Mouse (Mus musculus): ENCODE data around the gene H2afz. TPM values are rescaled to one million over a fixed set of nuclear protein-coding genes. Genes with fewer than 3 reads are reported as not detected.

H2afz gene
- polyA plus RNA-seq (2015; fragmentation: Nextera tagmentation; extraction: Ambion mirVana), result 1,483 and 1,616 TPM in 2 replicates

DNA sequence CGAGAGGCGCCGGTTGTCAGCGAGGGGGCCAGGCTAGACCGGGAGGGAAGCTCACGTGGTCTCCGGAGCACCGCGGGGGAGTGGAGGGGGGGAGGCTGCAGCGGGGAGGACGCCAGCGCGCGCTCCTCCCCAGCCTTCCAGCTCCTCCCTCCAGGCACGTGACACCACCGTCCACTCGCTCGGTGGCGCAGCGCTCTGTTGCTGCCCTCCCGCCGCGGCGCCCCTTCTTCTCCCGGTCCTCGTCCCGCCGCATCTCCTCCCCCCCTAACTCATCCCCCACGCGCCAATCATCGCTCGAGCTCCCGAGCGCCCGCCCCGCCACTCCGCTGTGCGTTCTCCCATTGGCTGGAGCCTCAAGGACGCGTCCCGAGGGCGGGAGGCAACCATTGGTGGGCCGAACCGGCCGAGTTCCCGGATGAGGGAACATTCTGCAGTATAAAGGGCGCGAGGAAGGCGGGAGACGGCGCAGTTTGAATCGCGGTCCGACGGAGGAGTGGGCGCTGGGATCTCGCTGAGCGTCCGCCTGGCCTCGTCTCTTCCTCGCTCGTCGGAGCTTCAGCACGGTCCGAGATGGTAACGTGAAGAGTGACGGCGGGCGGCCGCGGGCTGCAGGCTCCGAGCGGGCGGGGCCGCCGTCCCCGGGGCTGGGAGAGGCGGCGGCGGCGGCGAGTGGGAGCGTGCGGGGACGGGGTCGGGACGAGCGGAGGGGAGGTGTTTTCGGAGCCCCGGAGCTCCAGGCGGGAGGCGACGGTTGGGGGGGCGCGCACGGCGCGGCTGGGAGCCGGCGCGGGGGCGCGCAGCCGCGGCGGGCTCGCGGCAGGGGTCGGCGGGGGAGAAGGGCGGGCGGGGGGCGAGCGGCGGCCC is at the start of gene H2afz:
TSS of gene H2afz (plus strand) at position 364 of the 864 bp plus-strand sequence.
- WGBS, result under 1% methylated on average over 69 of the region's 115 CpGs
- peak; percentile 94 for ATAC-seq (ENCODE audit: insufficient read depth, low FRiP score, low read depth)

DNA sequence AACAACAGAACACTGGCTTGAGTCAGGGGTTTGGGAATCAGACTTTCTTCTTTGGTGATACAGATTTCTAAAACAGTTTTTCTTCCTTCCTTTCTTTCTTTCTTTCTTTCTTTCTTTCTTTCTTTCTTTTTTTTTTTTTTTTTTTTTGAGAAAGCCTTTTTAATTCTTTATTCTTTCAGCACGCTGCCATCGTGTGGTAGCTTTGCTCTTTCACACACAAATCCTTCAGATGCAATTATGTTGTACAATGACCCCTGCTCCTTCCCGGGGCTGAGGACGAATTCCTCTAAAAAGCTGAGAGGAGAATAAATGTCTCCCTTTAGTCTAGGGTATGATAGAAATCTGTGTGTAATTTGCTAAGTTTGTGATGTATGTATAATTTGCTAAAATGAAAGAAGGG is 45.6 kb upstream of the H2afz start:
- H3K27me3 ChIP-seq (replicated peaks), result no peaks in the 10 kb centered on the region
- WGBS, result 36% methylated on average over 4 of the region's 4 CpGs
- no peaks in the 10 kb centered on the region for H3K4me1 ChIP-seq

More for the DNA sequence above, at the start of gene H2afz:
- Histone ChIP-seq H3K36me3 (no peaks in the 10 kb centered on the region), H3K27ac (peak within 1 kb of the TSS; percentile 96), H3K4me3 (replicated peaks) (peak within 1 kb of the TSS; percentile 77), H3K4me2 (peak within 1 kb of the TSS; percentile 55), H3K4me1 (0 out of 2 replicates have a peak, but pooled peaks cover 10% of the 10 kb centered on the region), H3K9ac (peak within 1 kb of the TSS; percentile 90), H3K27me3 (replicated peaks) (no peaks in the 10 kb centered on the region), H3K9me3 (no peaks in the 10 kb centered on the region)

DNA sequence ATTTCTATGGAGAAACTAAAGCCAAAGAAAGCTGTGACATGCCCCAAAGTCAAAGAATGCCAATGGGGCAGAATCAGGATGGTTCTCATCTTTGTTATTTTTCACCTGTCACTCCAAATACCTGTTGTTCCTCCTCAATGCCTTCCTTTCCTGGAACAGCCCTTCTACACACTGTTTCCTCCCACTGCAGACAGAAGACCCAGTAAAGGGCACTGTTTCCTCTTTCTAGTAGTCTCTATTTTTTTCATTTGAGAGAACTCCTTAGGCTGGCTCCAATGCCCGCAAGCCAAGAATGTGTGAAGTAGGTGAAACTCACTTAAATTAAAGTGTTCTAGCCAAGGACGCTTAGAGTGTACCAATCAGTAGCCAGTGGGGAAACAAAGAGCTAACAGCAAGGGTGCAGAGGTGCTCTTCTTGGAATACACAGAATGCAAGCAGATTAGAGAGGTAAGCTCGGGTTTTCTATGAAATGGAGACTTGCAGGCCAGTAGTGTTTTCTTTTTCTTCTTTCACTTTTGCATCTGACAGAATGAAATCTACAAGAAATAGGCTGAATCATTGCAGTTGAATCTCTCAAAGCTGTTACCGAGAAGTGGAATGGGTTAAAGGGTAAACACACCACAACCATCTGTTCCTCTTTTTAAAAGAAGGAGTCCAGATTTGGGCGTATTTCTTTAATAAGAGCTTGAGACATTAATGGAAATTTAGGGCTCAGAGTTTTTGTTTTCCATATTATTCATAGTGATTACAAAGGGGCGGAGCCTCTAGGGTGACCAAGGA is 43.4 kb upstream of the H2afz start:
- Histone ChIP-seq H3K9ac (no peak overlapping the region), H3K27me3 (replicated peaks) (no peaks in the 10 kb centered on the region), H3K27ac (no peak overlapping the region), H3K4me2 (no peak overlapping the region), H3K9me3 (no peaks in the 10 kb centered on the region), H3K4me3 (replicated peaks) (no peak overlapping the region), H3K36me3 (no peaks in the 10 kb centered on the region), H3K4me1 (no peaks in the 10 kb centered on the region)
- 66% methylated on average over 6 of the region's 6 CpGs for whole genome bisulfite sequencing
- ATAC-seq (ENCODE audit: insufficient read depth, low FRiP score, low read depth), result no peak

More for the DNA sequence above, 45.6 kb upstream of the H2afz start:
- Histone ChIP-seq H3K4me2 (no peak overlapping the region), H3K9me3 (no peaks in the 10 kb centered on the region), H3K36me3 (no peaks in the 10 kb centered on the region), H3K9ac (no peak overlapping the region), H3K27ac (no peak overlapping the region), H3K4me3 (replicated peaks) (no peak overlapping the region)
- ATAC-seq (ENCODE audit: insufficient read depth, low FRiP score, low read depth), result no peak

DNA sequence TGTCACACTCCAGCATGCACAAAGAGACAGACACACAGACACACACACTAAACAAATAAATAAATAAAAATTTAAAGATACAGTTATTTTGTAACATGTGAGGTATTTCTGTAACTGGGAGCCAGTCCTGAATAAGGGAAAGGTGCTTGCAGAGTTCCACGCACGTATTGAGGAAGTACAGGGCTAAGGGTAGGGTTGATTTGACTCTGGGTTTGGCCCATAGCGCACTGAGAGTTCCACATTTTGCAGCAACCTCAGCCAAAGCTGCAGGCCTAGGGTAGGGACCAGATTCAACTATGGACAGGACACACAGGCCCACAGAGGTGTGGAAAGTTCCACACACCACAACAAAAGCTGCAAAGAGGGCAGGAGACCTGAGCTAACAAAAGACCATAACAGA is 41.0 kb upstream of the H2afz start:
- no peaks in the 10 kb centered on the region for H3K9me3 ChIP-seq
- H3K4me1 ChIP-seq, result no peaks in the 10 kb centered on the region
- no peak overlapping the region for H3K9ac ChIP-seq
- 91% methylated on average over 3 of the region's 3 CpGs for WGBS
- H3K4me2 ChIP-seq, result no peak overlapping the region
- no peaks in the 10 kb centered on the region for H3K36me3 ChIP-seq
- H3K27ac ChIP-seq, result no peak overlapping the region
- H3K27me3 ChIP-seq (replicated peaks), result no peaks in the 10 kb centered on the region
- no peak overlapping the region for H3K4me3 ChIP-seq (replicated peaks)
- ATAC-seq (ENCODE audit: insufficient read depth, low FRiP score, low read depth), result no peak

DNA sequence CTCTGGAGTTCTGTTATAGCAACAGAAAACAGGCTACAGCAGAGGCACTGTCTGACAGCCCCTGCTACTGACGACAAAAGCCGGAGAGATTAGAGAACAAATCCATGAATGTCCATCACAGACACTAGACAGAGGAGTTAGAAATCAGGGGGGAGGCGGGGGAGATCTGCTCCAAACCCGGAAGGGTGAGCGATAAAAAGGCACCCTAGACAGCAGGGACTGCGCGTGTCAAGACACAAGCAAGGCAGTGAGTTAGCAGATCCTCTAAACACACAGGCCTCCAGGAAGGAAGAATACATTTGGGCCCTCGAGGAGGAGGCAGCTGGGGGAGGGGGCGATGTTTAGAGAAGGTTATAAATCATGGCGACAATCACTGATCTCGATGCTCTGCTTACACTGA is 36.6 kb upstream of the H2afz start:
- no peak overlapping the region for H3K4me3 ChIP-seq (replicated peaks)
- WGBS, result 12% methylated on average over 11 of the region's 11 CpGs
- no peaks in the 10 kb centered on the region for H3K36me3 ChIP-seq
- H3K27ac ChIP-seq, result no peak overlapping the region; the same call in 1 of the 2 replicates
- no peak overlapping the region for H3K9ac ChIP-seq
- H3K9me3 ChIP-seq, result no peaks in the 10 kb centered on the region
- no peaks in the 10 kb centered on the region for H3K27me3 ChIP-seq (replicated peaks)
- 0 out of 2 replicates have a peak overlapping the region, but pooled peaks have one; percentile 23 for H3K4me2 ChIP-seq
- H3K4me1 ChIP-seq, result no peaks in the 10 kb centered on the region
- peak; percentile 18; the same call in 1 of the 2 replicates for ATAC-seq (ENCODE audit: insufficient read depth, low FRiP score, low read depth)

DNA sequence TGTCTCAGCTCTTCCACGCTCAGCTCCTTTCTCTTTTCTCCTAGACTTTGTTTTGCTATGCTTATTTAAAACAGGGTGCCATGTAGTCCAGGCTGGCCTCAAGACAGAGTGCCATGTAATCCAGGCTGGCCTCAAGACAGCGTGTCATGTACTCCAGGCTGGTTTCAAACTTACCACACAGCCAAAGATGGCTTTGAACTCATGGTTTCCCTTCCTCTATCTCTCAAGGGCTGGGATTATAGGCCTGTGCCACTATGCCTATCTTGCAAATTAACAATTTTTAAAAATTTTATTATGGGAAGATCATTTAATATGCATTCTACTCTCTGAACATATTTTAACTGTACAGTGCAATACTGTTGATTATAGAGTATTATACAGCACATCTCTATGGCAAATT is 33.1 kb upstream of the H2afz start:
- ATAC-seq (ENCODE audit: insufficient read depth, low FRiP score, low read depth), result no peak
- Histone ChIP-seq H3K4me3 (replicated peaks) (no peak overlapping the region), H3K27me3 (replicated peaks) (no peaks in the 10 kb centered on the region), H3K4me1 (no peaks in the 10 kb centered on the region), H3K9me3 (no peaks in the 10 kb centered on the region), H3K36me3 (no peaks in the 10 kb centered on the region), H3K4me2 (no peak overlapping the region), H3K27ac (no peak overlapping the region), H3K9ac (no peak overlapping the region)
- 93% methylated on average over 2 of the region's 2 CpGs for WGBS

DNA sequence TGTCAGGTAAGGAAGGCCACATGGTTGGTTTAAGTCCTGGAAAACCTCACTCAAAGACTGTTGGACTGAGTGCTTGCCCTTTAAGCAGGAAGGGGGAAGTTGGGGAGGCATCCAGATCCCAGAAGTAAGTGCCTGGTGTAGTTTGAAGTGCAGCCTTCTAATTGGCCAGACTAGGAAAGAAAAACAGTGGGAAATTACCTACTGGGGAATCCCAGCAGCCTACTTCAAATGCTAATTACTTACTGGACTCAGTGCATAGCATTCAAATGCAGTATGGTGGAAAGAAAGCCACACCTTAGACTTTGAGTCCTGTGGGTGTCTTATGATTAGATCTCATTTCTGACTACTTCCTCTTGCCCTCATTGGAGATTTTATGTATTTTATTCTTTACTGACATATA is 31.2 kb upstream of the H2afz start:
- no peak overlapping the region for H3K9ac ChIP-seq
- no peak overlapping the region for H3K4me3 ChIP-seq (replicated peaks)
- H3K9me3 ChIP-seq, result no peaks in the 10 kb centered on the region
- H3K36me3 ChIP-seq, result no peaks in the 10 kb centered on the region
- no peak for ATAC-seq (ENCODE audit: insufficient read depth, low FRiP score, low read depth)
- H3K27me3 ChIP-seq (replicated peaks), result no peaks in the 10 kb centered on the region
- H3K4me1 ChIP-seq, result no peaks in the 10 kb centered on the region
- H3K27ac ChIP-seq, result no peak overlapping the region
- H3K4me2 ChIP-seq, result no peak overlapping the region

DNA sequence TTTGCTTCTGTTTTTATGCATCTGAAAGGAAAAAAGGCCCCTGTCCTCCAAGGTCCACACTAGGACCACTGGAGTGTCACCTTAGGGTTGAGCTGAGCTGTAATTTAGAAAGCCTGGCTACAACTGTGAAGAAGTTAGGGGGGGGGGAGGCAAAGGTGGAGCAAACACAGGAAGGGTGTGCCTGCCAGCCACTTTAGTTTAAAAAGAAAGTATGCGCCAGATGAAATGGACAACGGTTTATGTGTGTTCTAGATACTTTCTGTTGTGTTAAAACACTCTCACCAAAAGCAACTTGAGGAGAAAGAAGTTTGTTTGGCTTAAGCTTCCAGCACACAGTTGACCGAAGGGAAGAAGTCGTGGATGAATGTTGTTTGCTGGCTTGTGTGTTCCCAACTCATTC is 30.6 kb upstream of the H2afz start:
- Histone ChIP-seq H3K27me3 (replicated peaks) (no peaks in the 10 kb centered on the region), H3K27ac (no peak overlapping the region), H3K4me2 (no peak overlapping the region), H3K9ac (no peak overlapping the region), H3K4me1 (no peaks in the 10 kb centered on the region), H3K36me3 (no peaks in the 10 kb centered on the region), H3K4me3 (replicated peaks) (no peak overlapping the region), H3K9me3 (no peaks in the 10 kb centered on the region)
- no peak for ATAC-seq (ENCODE audit: insufficient read depth, low FRiP score, low read depth)
- 70% methylated on average over 4 of the region's 4 CpGs for WGBS

DNA sequence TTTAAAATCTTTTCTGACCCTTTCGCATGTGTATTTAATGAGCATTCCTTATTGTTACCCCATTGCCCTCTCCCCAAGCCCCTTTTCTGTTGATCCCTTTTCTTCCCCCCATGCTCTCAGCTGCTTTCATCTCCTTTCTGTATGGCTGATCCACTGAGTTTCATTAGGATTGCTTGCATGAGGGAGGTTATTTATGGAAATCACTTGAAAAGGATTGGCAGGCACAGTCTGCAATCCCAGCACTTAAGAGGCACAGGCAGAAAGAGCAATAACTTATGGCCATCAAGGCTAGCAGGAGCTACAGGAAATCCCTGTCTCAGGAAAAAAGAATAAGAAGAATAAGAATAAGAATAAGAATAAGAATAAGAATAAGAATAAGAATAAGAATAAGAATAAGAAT is 27.7 kb upstream of the H2afz start:
- no peak overlapping the region for H3K9ac ChIP-seq
- no peaks in the 10 kb centered on the region for H3K27me3 ChIP-seq (replicated peaks)
- no peak overlapping the region for H3K4me2 ChIP-seq
- H3K27ac ChIP-seq, result no peak overlapping the region
- H3K36me3 ChIP-seq, result no peaks in the 10 kb centered on the region
- no peaks in the 10 kb centered on the region for H3K9me3 ChIP-seq
- H3K4me3 ChIP-seq (replicated peaks), result no peak overlapping the region
- 79% methylated on average over 1 of the region's 1 CpGs for WGBS
- ATAC-seq (ENCODE audit: insufficient read depth, low FRiP score, low read depth), result no peak
- H3K4me1 ChIP-seq, result no peaks in the 10 kb centered on the region

DNA sequence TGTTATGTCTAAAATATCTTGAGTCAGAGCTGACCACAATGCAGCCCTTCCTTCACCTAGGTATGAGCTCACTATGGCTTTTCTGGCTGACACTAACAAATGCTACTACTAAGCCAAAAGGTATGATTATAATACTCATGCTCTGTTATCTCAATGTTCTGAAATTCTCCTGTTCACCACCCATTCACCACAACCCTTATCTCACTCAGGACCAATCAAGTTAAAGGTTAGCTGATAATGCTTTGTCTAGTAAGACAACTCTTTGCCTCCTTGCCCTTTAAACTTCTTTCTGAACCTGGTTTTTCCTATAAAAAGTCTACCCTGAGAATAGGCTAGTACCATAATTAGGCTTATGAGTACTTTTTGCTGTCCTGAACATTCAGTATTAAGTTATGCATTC is 26.1 kb upstream of the H2afz start:
- H3K4me1 ChIP-seq, result no peaks in the 10 kb centered on the region
- no peak overlapping the region for H3K4me2 ChIP-seq
- no peaks in the 10 kb centered on the region for H3K9me3 ChIP-seq
- H3K9ac ChIP-seq, result no peak overlapping the region
- no peak for ATAC-seq (ENCODE audit: insufficient read depth, low FRiP score, low read depth)
- no peaks in the 10 kb centered on the region for H3K27me3 ChIP-seq (replicated peaks)
- H3K4me3 ChIP-seq (replicated peaks), result no peak overlapping the region
- no peaks in the 10 kb centered on the region for H3K36me3 ChIP-seq
- H3K27ac ChIP-seq, result no peak overlapping the region

DNA sequence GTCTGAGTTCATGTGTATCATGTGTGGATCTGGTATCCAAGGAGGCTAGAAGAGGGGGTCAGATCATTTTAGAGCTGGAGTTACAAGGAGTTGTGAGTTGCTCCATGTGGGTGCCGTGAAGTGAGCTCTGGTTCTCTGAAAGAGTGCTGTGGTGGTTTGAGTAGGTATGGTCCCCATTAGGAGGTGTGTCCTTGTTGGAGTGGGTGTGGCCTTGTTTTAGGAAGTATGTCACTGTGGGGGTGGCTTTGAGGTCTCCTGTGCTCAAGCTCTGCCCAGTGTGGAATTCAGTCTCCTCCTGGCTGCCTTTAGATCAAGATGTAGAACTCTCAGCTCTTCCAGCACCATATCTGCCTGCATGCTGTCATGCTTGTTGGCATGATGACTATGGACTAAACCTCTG is 21.3 kb upstream of the H2afz start:
- ATAC-seq (ENCODE audit: insufficient read depth, low FRiP score, low read depth), result no peak
- Histone ChIP-seq H3K4me3 (replicated peaks) (no peak overlapping the region), H3K4me1 (no peaks in the 10 kb centered on the region), H3K9me3 (no peaks in the 10 kb centered on the region), H3K4me2 (no peak overlapping the region), H3K9ac (no peak overlapping the region), H3K36me3 (no peaks in the 10 kb centered on the region), H3K27me3 (replicated peaks) (no peaks in the 10 kb centered on the region), H3K27ac (no peak overlapping the region)
- 81% methylated on average over 1 of the region's 1 CpGs for whole genome bisulfite sequencing

DNA sequence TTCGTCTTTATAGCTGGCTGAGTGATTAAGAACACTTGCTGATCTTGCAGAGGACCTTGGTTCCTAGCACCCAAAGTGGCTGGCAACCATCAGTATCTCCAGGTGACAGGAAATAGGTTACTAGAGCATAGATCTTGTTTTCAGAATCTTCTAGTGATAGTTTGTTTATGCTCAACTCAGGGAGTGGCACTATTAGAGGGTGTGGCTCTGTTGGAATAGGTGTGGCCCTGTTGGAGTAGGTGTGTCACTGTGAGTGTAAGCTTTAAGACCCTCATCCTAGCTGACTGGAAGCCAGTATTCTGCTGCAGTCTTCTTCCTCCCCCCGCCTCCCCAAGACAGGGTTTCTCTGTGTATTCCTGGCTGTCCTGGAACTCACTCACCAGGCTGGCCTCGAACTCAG is 20.0 kb upstream of the H2afz start:
- Histone ChIP-seq H3K27me3 (replicated peaks) (no peaks in the 10 kb centered on the region), H3K27ac (no peak overlapping the region), H3K36me3 (no peaks in the 10 kb centered on the region), H3K4me2 (no peak overlapping the region), H3K4me1 (no peaks in the 10 kb centered on the region), H3K9me3 (no peaks in the 10 kb centered on the region), H3K4me3 (replicated peaks) (no peak overlapping the region), H3K9ac (no peak overlapping the region)
- WGBS, result 95% methylated on average over 3 of the region's 3 CpGs
- no peak for ATAC-seq (ENCODE audit: insufficient read depth, low FRiP score, low read depth)

Measured in stomach, embryonic 15.5 days (tissue).